Mouse (Mus musculus): ENCODE data around the gene Plekho1. TPM values are rescaled to one million over a fixed set of nuclear protein-coding genes. Genes with fewer than 3 reads are reported as not detected.
"Not testable (repeated sequence)": the region's sequence is repeated elsewhere in the genome, so short reads cannot be mapped to it uniquely, and the experiment has no call there.

The Plekho1 gene
- polyA plus RNA-seq, 1 experiment from 2014 or later, result 40.5 TPM

- Histone ChIP-seq H3K27ac (replicated peaks; ENCODE audit: low read depth, low read length) (no peak overlapping the region), H3K27me3 (replicated peaks; ENCODE audit: control insufficient read depth, insufficient read depth, low read length) (no peaks in the 10 kb centered on the region), H3K4me2 (ENCODE audit: low read depth, low read length) (no peak overlapping the region), H3K4me3 (ENCODE audit: low read depth, low read length) (no peak overlapping the region), H3K4me1 (ENCODE audit: control insufficient read depth, insufficient read depth, low read length) (no peaks in the 10 kb centered on the region), H3K9ac (ENCODE audit: low read depth, low read length) (no peak overlapping the region), H3K36me3 (ENCODE audit: control insufficient read depth, insufficient read depth, low read length) (no peaks in the 10 kb centered on the region), H3K9me3 (ENCODE audit: control insufficient read depth, low read length) (no peaks in the 10 kb centered on the region)
- peak; percentile 71 for DNase-seq (ENCODE audit: low spot score)
- no peak for ATAC-seq (ENCODE audit: low read depth)
- WGBS, result 60% methylated on average over 8 of the region's 8 CpGs
These were observed 38.2 kb downstream of the Plekho1 start for GRCm38 (mm10) chr3:95957359-95958148.

GRCm38 (mm10) chr3:95955318-95955717 lies 40.5 kb downstream of the Plekho1 start:
- H3K4me3 ChIP-seq (ENCODE audit: low read depth, low read length), result no peak overlapping the region
- H3K36me3 ChIP-seq (ENCODE audit: control insufficient read depth, insufficient read depth, low read length), result no peaks in the 10 kb centered on the region
- H3K27me3 ChIP-seq (replicated peaks; ENCODE audit: control insufficient read depth, insufficient read depth, low read length), result no peaks in the 10 kb centered on the region
- no peak for ATAC-seq (ENCODE audit: low read depth)
- no peak overlapping the region for H3K27ac ChIP-seq (replicated peaks; ENCODE audit: low read depth, low read length)
- H3K4me2 ChIP-seq (ENCODE audit: low read depth, low read length), result no peak overlapping the region
- 95% methylated on average over 5 of the region's 5 CpGs for WGBS
- DNase-seq (ENCODE audit: low spot score), result no peak
- peaks cover 2% of the 10 kb centered on the region; the same call in 1 of the 2 replicates for H3K4me1 ChIP-seq (ENCODE audit: control insufficient read depth, insufficient read depth, low read length)
- H3K9ac ChIP-seq (ENCODE audit: low read depth, low read length), result no peak overlapping the region
- H3K9me3 ChIP-seq (ENCODE audit: control insufficient read depth, low read length), result no peaks in the 10 kb centered on the region

GRCm38 (mm10) chr3:95954648-95955173 lies 41.1 kb downstream of the Plekho1 start:
- not testable (repeated sequence) for H3K27me3 ChIP-seq (replicated peaks; ENCODE audit: control insufficient read depth, insufficient read depth, low read length); H3K9ac ChIP-seq (ENCODE audit: low read depth, low read length); H3K36me3 ChIP-seq (ENCODE audit: control insufficient read depth, insufficient read depth, low read length); ATAC-seq (ENCODE audit: low read depth); H3K27ac ChIP-seq (replicated peaks; ENCODE audit: low read depth, low read length); H3K4me3 ChIP-seq (ENCODE audit: low read depth, low read length); H3K9me3 ChIP-seq (ENCODE audit: control insufficient read depth, low read length); DNase-seq (ENCODE audit: low spot score); H3K4me2 ChIP-seq (ENCODE audit: low read depth, low read length); H3K4me1 ChIP-seq (ENCODE audit: control insufficient read depth, insufficient read depth, low read length)
- 88% methylated on average over 12 of the region's 12 CpGs for WGBS

- H3K9ac ChIP-seq (ENCODE audit: low read depth, low read length), result no peak overlapping the region
- DNase-seq (ENCODE audit: low spot score) (no peak), ATAC-seq (ENCODE audit: low read depth) (no peak)
- no peaks in the 10 kb centered on the region for H3K9me3 ChIP-seq (ENCODE audit: control insufficient read depth, low read length)
- H3K27ac ChIP-seq (replicated peaks; ENCODE audit: low read depth, low read length), result no peak overlapping the region
- no peak overlapping the region for H3K4me3 ChIP-seq (ENCODE audit: low read depth, low read length)
- H3K4me1 ChIP-seq (ENCODE audit: control insufficient read depth, insufficient read depth, low read length), result peaks cover 2% of the 10 kb centered on the region; the same call in 1 of the 2 replicates
- H3K36me3 ChIP-seq (ENCODE audit: control insufficient read depth, insufficient read depth, low read length), result no peaks in the 10 kb centered on the region
- no peaks in the 10 kb centered on the region for H3K27me3 ChIP-seq (replicated peaks; ENCODE audit: control insufficient read depth, insufficient read depth, low read length)
- 69% methylated on average over 3 of the region's 3 CpGs for WGBS
- no peak overlapping the region for H3K4me2 ChIP-seq (ENCODE audit: low read depth, low read length)
These were observed 42.3 kb downstream of the Plekho1 start for GRCm38 (mm10) chr3:95953522-95953921.

- Histone ChIP-seq H3K4me1 (ENCODE audit: control insufficient read depth, insufficient read depth, low read length) (peaks cover 2% of the 10 kb centered on the region; the same call in 1 of the 2 replicates), H3K27ac (replicated peaks; ENCODE audit: low read depth, low read length) (no peak overlapping the region), H3K4me2 (ENCODE audit: low read depth, low read length) (no peak overlapping the region), H3K9me3 (ENCODE audit: control insufficient read depth, low read length) (no peaks in the 10 kb centered on the region), H3K4me3 (ENCODE audit: low read depth, low read length) (no peak overlapping the region), H3K27me3 (replicated peaks; ENCODE audit: control insufficient read depth, insufficient read depth, low read length) (no peaks in the 10 kb centered on the region), H3K9ac (ENCODE audit: low read depth, low read length) (no peak overlapping the region), H3K36me3 (ENCODE audit: control insufficient read depth, insufficient read depth, low read length) (no peaks in the 10 kb centered on the region)
- DNase-seq (ENCODE audit: low spot score), result no peak
- ATAC-seq (ENCODE audit: low read depth), result no peak
These were observed 42.8 kb downstream of the Plekho1 start for GRCm38 (mm10) chr3:95953023-95953422.

- H3K4me2 ChIP-seq (ENCODE audit: low read depth, low read length), result peak overlapping the region; percentile 52
- H3K9ac ChIP-seq (ENCODE audit: low read depth, low read length), result peak overlapping the region; percentile 60
- not testable (repeated sequence) for H3K27me3 ChIP-seq (replicated peaks; ENCODE audit: control insufficient read depth, insufficient read depth, low read length); ATAC-seq (ENCODE audit: low read depth); H3K4me1 ChIP-seq (ENCODE audit: control insufficient read depth, insufficient read depth, low read length); H3K9me3 ChIP-seq (ENCODE audit: control insufficient read depth, low read length); DNase-seq (ENCODE audit: low spot score); H3K36me3 ChIP-seq (ENCODE audit: control insufficient read depth, insufficient read depth, low read length)
- peak overlapping the region; percentile 87 for H3K27ac ChIP-seq (replicated peaks; ENCODE audit: low read depth, low read length)
- H3K4me3 ChIP-seq (ENCODE audit: low read depth, low read length), result peak overlapping the region; percentile 43
- 70% methylated on average over 12 of the region's 12 CpGs for WGBS
These were observed 44.2 kb downstream of the Plekho1 start for GRCm38 (mm10) chr3:95951566-95951965.

GRCm38 (mm10) chr3:95950763-95951551 lies 44.8 kb downstream of the Plekho1 start:
- H3K4me3 ChIP-seq (ENCODE audit: low read depth, low read length), result peak overlapping the region; percentile 43
- peaks cover 15% of the 10 kb centered on the region for H3K36me3 ChIP-seq (ENCODE audit: control insufficient read depth, insufficient read depth, low read length)
- 2% methylated on average over 49 of the region's 49 CpGs for WGBS

GRCm38 (mm10) chr3:95948325-95948724 lies 47.5 kb downstream of the Plekho1 start:
- no peak for ATAC-seq (ENCODE audit: low read depth)
- 82% methylated on average over 5 of the region's 5 CpGs for WGBS

More at GRCm38 (mm10) chr3:95950763-95951551, 44.8 kb downstream of the Plekho1 start:
- DNase-seq (ENCODE audit: low spot score) (peak; percentile 95), ATAC-seq (ENCODE audit: low read depth) (peak; percentile 96)
- Histone ChIP-seq H3K4me1 (ENCODE audit: control insufficient read depth, insufficient read depth, low read length) (peaks cover 2% of the 10 kb centered on the region; the same call in 1 of the 2 replicates), H3K27me3 (replicated peaks; ENCODE audit: control insufficient read depth, insufficient read depth, low read length) (no peaks in the 10 kb centered on the region), H3K4me2 (ENCODE audit: low read depth, low read length) (peak overlapping the region; percentile 52), H3K9ac (ENCODE audit: low read depth, low read length) (peak overlapping the region; percentile 60), H3K9me3 (ENCODE audit: control insufficient read depth, low read length) (no peaks in the 10 kb centered on the region), H3K27ac (replicated peaks; ENCODE audit: low read depth, low read length) (peak overlapping the region; percentile 87)

More at GRCm38 (mm10) chr3:95948325-95948724, 47.5 kb downstream of the Plekho1 start:
- Histone ChIP-seq H3K27ac (replicated peaks; ENCODE audit: low read depth, low read length) (no peak overlapping the region), H3K27me3 (replicated peaks; ENCODE audit: control insufficient read depth, insufficient read depth, low read length) (no peaks in the 10 kb centered on the region), H3K9me3 (ENCODE audit: control insufficient read depth, low read length) (no peaks in the 10 kb centered on the region), H3K4me1 (ENCODE audit: control insufficient read depth, insufficient read depth, low read length) (peaks cover 2% of the 10 kb centered on the region; the same call in 1 of the 2 replicates), H3K36me3 (ENCODE audit: control insufficient read depth, insufficient read depth, low read length) (peaks cover 36% of the 10 kb centered on the region), H3K4me3 (ENCODE audit: low read depth, low read length) (no peak overlapping the region), H3K9ac (ENCODE audit: low read depth, low read length) (no peak overlapping the region), H3K4me2 (ENCODE audit: low read depth, low read length) (no peak overlapping the region)
- no peak for DNase-seq (ENCODE audit: low spot score)
